Mouse (Mus musculus) stomach, embryonic 14.5 days (tissue): ENCODE measurements around the gene Il17re. TPM values are rescaled to one million over a fixed set of nuclear protein-coding genes. Genes with fewer than 3 reads are reported as not detected.

ENCODE experiments used
- ATAC-seq: fragments of 200-750 bp; cut with Nextera tagmentation; 2 replicates; pipeline ENCODE4 v1.8.0; 2017; ENCODE audit warnings: low read depth, moderate TSS enrichment; ENCODE audit not compliant: insufficient number of reproducible peaks, insufficient read depth, low FRiP score
- H3K27ac ChIP-seq: fragments of 300-500 bp; sonication (generic); 2 replicates; pipeline ENCODE4 v1.5.1; 2014; ENCODE audit warnings: mild to moderate bottlenecking, low read length, moderate library complexity, mixed read lengths
- H3K27me3 ChIP-seq: fragments of 300-500 bp; sonication (generic); 2 replicates; pipeline ENCODE4 v1.6.1; 2014; ENCODE audit warnings: low read length, control low read depth, mixed read lengths; ENCODE audit not compliant: control insufficient read depth, insufficient read depth
- H3K36me3 ChIP-seq: fragments of 300-500 bp; sonication (generic); 2 replicates; pipeline ENCODE4 v1.6.1; 2014; ENCODE audit warnings: mild to moderate bottlenecking, control low read depth, low read length, moderate library complexity, mixed read lengths; ENCODE audit not compliant: control insufficient read depth, insufficient read depth
- H3K4me1 ChIP-seq: fragments of 300-500 bp; sonication (generic); 2 replicates; pipeline ENCODE4 v1.6.1; 2014; ENCODE audit warnings: low read length, control low read depth, mixed read lengths; ENCODE audit not compliant: control insufficient read depth, insufficient read depth
- H3K4me2 ChIP-seq: fragments of 300-500 bp; sonication (generic); replicated peaks from 2 replicates; pipeline ENCODE4 v1.6.1; 2014; ENCODE audit warnings: low read depth, low read length, control low read depth
- H3K4me3 ChIP-seq: fragments of 300-500 bp; sonication (generic); 2 replicates; pipeline ENCODE4 v1.5.1; 2014; ENCODE audit warnings: low read depth, low read length, control low read depth
- H3K9ac ChIP-seq: fragments of 300-500 bp; sonication (generic); replicated peaks from 2 replicates; pipeline ENCODE4 v1.6.1; 2014; ENCODE audit warnings: low read depth, mild to moderate bottlenecking, control low read depth, low read length, moderate library complexity, mixed read lengths
- H3K9me3 ChIP-seq: fragments of 300-500 bp; sonication (generic); 2 replicates; pipeline ENCODE4 v1.6.1; 2016; ENCODE audit warnings: low read depth, low read length, control low read depth; ENCODE audit not compliant: control insufficient read depth
- WGBS: fragments of 180-500 bp; shearing (Covaris S2); extraction: QIAGEN DNeasy Blood & Tissue Kit; methylation state at CpG from one replicate; pipeline ENCODE4 v1.1.7; 2014; 5-methylcytosine and 5-hydroxymethylcytosine counted together
- polyA plus RNA-seq: library from polyadenylated mRNA; unstranded; fragments of >200 nt; fragmentation: Nextera tagmentation; extraction: Ambion mirVana; gene quantifications from 2 replicates; pipeline ENCODE4 v1.2.1, GENCODE M21; 2014

The Il17re gene
- polyA plus RNA-seq, 1 experiment from 2014 or later = 19.8 TPM

DNA sequence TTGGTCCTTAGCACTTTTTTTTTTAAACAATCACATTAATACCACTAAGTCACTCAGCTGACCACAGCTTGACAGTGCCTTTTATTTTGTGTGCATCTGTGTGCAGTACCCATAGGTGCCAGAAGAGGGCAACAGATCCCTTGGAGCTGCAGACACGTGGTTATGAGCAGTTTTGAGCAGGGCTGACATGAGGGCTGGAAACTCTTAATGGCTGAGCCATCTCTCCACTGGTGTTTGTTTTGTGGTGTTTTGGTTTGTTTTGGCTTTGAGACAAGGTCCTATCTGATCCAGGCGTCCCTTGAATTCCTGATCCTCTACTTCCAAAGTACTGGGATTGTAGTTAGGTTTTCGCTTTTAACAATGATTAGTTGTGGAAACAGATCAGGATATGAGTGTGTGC lies 30.9 kb upstream of the Il17re start:
- Histone ChIP-seq H3K4me1 (no peaks in the 10 kb centered on the region), H3K9me3 (no peaks in the 10 kb centered on the region), H3K4me2 (no peak overlapping the region), H3K27ac (no peak overlapping the region), H3K36me3 (no peaks in the 10 kb centered on the region), H3K27me3 (no peaks in the 10 kb centered on the region), H3K4me3 (no peak overlapping the region), H3K9ac (no peak overlapping the region)
- WGBS = 64% methylated on average over 3 of the region's 3 CpGs
- no peak for ATAC-seq

DNA sequence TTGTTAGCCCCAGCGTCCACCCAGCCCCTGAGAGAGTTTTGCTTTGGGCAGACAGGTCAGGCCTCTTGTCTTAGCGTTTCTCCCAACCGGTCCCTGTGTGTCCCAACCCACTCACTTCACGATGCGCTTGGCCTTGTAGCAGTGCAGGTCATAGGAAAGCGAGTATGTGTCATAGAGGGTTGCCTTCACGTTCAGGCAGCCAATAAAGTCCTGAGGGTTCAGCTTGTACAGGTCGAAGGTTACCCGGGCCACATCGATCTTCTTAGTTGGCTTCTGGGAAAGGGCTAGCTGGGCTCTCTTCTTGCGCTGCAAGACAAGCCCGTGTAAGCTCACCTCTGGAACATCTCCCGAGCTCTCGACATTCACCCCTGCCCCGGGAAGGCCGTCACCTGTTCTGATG lies 30.3 kb upstream of the Il17re start:
- ATAC-seq = no peak
- WGBS = 83% methylated on average over 16 of the region's 16 CpGs
- Histone ChIP-seq H3K36me3 (no peaks in the 10 kb centered on the region), H3K9ac (no peak overlapping the region), H3K4me2 (no peak overlapping the region), H3K4me1 (no peaks in the 10 kb centered on the region), H3K4me3 (no peak overlapping the region), H3K27ac (no peak overlapping the region), H3K27me3 (no peaks in the 10 kb centered on the region), H3K9me3 (no peaks in the 10 kb centered on the region)

DNA sequence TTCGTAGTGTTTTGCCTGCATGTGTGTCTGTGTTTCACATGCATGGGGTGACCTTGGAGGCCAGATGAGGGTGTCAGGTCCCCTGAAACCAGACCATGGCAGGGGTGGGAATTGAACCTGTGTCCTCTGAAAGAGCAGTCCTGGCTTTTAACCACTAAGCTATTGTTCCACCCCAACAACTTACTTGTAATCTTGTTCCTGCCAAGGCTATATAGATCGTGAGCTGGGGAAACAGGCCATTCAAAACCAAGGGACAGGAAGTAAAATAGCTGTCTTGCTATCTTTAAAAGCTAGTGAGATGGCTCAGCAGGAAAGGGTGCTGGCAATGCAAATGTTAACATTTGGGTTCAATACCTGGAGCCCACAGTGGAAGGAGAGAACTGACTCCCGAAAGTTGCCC lies 28.3 kb upstream of the Il17re start:
- Histone ChIP-seq H3K9me3 (no peaks in the 10 kb centered on the region), H3K27ac (no peak overlapping the region), H3K9ac (no peak overlapping the region), H3K4me2 (no peak overlapping the region), H3K4me1 (no peaks in the 10 kb centered on the region), H3K4me3 (no peak overlapping the region), H3K36me3 (no peaks in the 10 kb centered on the region), H3K27me3 (no peaks in the 10 kb centered on the region)
- 77% methylated on average over 3 of the region's 3 CpGs for WGBS
- no peak for ATAC-seq

DNA sequence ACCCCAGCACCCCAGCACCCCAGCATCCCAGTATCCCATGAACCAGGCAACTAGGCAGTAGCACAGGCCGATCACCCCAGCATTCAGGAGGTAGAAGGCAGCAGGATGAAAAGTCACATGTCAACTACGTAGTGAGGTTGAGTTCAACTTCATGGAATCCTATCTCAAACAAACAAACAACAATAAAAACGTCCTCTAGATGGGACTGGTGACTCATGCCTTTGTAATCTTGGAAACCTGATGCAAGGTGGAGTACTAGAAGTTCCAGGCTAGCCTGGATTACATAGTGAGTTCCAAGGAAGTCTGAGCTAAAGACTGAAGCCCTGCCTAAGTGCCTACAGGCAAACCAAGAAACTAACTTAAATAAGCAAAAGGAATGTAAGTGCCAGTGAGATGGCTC lies 27.4 kb upstream of the Il17re start:
- no peak overlapping the region for H3K4me3 ChIP-seq
- no peaks in the 10 kb centered on the region for H3K9me3 ChIP-seq
- H3K4me2 ChIP-seq = no peak overlapping the region
- H3K4me1 ChIP-seq = no peaks in the 10 kb centered on the region
- no peaks in the 10 kb centered on the region for H3K36me3 ChIP-seq
- H3K27ac ChIP-seq = no peak overlapping the region
- no peak for ATAC-seq
- H3K9ac ChIP-seq = no peak overlapping the region
- WGBS = 48% methylated on average over 3 of the region's 3 CpGs
- no peaks in the 10 kb centered on the region for H3K27me3 ChIP-seq

DNA sequence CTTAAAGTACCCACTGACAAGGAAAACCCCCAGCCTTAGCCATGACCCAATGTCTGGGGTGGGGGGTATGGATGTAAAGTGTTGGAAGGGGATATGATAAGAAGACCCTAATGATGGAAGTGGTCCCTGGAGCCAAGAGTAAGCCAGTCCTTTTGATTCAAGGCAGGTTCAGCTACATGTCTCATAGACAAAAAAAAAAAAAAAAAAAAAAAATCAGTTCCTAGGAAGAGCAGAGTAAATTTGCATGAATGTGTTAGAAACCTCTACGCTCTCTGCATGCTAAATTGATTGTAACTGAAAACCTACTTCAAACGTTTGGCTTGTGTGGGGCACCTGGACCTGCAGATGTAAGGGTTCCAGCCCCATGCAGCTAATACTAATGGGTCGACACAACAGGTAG lies 26.5 kb upstream of the Il17re start:
- 55% methylated on average over 3 of the region's 3 CpGs for WGBS
- no peak overlapping the region for H3K9ac ChIP-seq
- ATAC-seq = no peak
- H3K27me3 ChIP-seq = no peaks in the 10 kb centered on the region
- no peak overlapping the region for H3K27ac ChIP-seq
- H3K9me3 ChIP-seq = no peaks in the 10 kb centered on the region
- no peaks in the 10 kb centered on the region for H3K4me1 ChIP-seq
- H3K4me2 ChIP-seq = no peak overlapping the region
- H3K36me3 ChIP-seq = no peaks in the 10 kb centered on the region
- H3K4me3 ChIP-seq = no peak overlapping the region

DNA sequence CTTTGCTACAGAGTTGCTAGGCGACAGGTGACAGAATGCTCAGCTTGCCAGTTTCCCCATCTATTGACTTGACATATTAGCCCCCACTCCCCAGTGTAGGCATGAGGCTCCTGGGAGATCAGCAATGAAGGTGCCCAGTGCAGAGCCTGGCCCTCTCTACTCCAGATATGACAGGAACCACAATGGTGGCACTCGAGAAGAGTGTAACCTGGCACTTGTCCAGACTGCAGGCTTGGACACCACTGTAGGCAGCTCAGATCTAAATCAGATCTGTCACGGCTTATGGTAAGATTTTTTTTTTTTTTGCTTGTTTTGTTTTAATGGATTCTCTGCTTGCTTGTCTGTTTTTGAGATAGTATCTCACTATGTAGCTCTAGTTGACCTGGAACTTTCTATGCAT lies 24.6 kb upstream of the Il17re start:
- Histone ChIP-seq H3K4me1 (no peaks in the 10 kb centered on the region), H3K4me3 (no peak overlapping the region), H3K27ac (no peak overlapping the region), H3K27me3 (no peaks in the 10 kb centered on the region), H3K9ac (no peak overlapping the region), H3K4me2 (no peak overlapping the region), H3K9me3 (no peaks in the 10 kb centered on the region), H3K36me3 (no peaks in the 10 kb centered on the region)
- no peak for ATAC-seq
- 88% methylated on average over 3 of the region's 3 CpGs for WGBS

DNA sequence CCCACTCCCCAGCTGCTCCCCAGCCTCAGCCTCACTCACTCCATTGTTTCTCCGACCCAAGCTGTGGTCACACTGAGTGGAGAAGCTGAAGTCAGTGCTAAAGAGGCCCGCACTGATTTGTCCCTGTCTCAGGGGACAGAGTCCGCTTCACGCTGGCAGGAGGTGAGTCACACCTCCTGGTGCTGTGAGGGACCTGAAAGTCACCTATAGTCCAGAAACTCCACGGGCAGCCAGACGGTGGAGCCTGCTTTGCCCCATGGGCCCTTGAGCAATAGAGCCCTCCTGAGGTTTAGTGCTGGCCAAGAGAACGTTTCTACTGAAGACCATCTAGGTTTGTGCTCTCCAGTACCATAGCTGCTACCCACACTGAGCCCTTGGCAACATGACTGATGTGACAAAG lies 23.6 kb upstream of the Il17re start:
- H3K27ac ChIP-seq = no peak overlapping the region
- H3K4me1 ChIP-seq = no peaks in the 10 kb centered on the region
- H3K9ac ChIP-seq = no peak overlapping the region
- no peak overlapping the region for H3K4me3 ChIP-seq
- H3K4me2 ChIP-seq = no peak overlapping the region
- H3K27me3 ChIP-seq = no peaks in the 10 kb centered on the region
- no peaks in the 10 kb centered on the region for H3K9me3 ChIP-seq
- WGBS = 69% methylated on average over 7 of the region's 7 CpGs
- H3K36me3 ChIP-seq = no peaks in the 10 kb centered on the region
- no peak for ATAC-seq

DNA sequence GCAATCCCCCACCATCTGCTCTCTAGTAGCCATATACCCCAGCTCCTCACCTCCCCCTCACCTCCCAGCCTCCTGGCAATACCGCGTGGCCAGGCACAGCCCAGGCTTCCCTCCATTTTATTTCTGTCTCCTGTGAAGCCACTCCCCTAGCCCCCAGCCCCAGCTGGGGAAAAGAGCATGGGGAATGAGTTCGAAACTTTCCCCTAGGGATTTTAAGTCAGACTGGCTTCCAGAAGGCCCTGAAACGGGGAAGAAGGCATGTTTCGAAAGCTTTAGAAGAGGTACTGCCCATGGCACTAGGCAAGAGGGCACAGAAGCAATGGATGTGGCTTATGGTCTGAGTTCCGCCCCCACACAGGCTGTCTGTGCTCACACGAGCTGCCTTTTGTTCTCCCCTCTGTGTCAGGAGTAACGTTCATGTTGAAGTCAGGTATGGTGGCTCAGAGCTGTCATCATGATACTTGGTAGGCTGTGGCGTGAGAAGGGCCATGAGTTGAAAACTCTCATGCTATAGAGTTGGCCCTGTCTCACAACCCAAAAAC lies 22.5 kb upstream of the Il17re start, which contains the start of gene Cidec:
TSS of gene Cidec (minus strand) at position 97 of the 542 bp plus-strand sequence.
- no peak within 1 kb of the TSS for H3K4me3 ChIP-seq
- no peak within 1 kb of the TSS for H3K27ac ChIP-seq
- H3K4me2 ChIP-seq = no peak within 1 kb of the TSS
- H3K9ac ChIP-seq = no peak within 1 kb of the TSS
- no peaks in the 10 kb centered on the region for H3K36me3 ChIP-seq
- no peaks in the 10 kb centered on the region for H3K9me3 ChIP-seq
- ATAC-seq = no peak
- WGBS = 78% methylated on average over 9 of the region's 9 CpGs
- no peaks in the 10 kb centered on the region for H3K27me3 ChIP-seq
- H3K4me1 ChIP-seq = no peaks in the 10 kb centered on the region

DNA sequence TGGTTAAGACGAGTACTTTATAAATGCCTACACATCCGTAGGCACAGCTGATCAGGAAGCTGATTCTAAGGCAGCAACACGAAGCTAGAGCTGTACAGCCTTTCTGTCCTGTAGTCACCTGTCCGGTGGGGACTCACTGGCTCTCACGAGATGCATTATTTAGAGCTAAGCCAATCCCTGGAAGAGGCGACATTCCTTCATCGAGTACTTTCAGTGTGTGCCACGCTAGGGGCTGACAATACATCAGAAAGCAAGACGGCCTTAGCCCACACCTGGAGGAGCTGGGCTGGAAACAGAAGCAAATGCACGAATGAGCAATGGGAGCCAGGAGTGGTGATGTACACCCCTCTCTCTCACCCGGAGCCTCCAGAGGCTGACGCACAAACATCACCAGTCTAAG lies 21.1 kb upstream of the Il17re start:
- 66% methylated on average over 12 of the region's 12 CpGs for WGBS
- H3K4me1 ChIP-seq = no peaks in the 10 kb centered on the region
- no peak overlapping the region for H3K27ac ChIP-seq
- H3K4me3 ChIP-seq = no peak overlapping the region
- H3K36me3 ChIP-seq = no peaks in the 10 kb centered on the region
- H3K9ac ChIP-seq = no peak overlapping the region
- H3K4me2 ChIP-seq = no peak overlapping the region
- no peaks in the 10 kb centered on the region for H3K27me3 ChIP-seq
- H3K9me3 ChIP-seq = no peaks in the 10 kb centered on the region
- no peak for ATAC-seq
